7 mouse cellular contexts compared by ENCODE assay signal in the genomic region with DNA sequence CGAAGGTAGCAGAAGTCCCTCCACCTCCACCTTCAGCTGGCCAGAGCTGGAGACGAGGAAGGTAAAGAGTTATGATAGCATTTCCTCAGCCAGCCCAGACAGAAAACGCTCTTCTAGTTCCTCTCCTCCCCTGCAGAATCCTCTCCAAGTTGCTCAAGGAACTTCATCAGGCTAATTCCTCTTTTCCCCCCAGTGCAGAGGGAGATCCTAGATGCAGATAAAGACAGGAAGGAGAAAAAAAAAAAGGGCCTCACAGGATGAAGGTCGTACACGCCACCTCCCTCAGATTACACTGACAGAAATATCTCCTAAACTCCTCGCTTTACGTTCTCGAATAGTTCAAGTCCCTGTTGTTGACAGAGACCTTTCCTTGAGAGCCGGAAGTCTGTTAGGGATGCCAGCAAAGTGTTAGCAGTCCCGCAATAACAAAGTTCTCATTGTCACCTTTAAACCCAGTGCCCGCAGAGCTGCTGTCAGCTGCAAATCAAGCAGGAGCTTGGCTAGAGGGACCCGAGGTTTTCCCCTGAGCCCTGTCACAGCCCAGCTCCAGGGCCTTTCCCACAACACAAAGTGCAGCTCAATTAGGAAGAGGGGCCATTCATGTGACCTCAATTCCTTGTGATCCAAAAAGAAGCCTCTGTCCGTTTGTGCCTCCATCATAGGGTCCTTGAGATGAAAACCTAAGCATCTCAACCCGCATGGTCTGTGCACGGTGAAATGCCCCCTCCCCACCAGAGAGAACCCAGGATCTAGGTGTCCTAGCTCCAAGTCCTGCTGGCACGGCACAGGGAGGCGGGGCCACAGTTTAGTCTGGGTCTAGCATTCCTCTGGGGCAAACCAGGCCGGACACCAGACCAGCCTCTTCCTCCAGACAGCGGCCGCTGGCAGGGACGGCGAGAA. TPM values are rescaled to one million over a fixed set of nuclear protein-coding genes. Genes with fewer than 3 reads are reported as not detected.
DNase-seq lines count a peak whose midpoint lies in the region; ATAC-seq and TF ChIP-seq lines count a peak whose summit lies in the region.

No protein-coding gene starts in this region.

- peak overlapping the region; percentile 84 for H3K4me3 ChIP-seq in forebrain, embryonic 11.5 days (ENCODE audit: low read depth, low read length)
- peak overlapping the region; percentile 94 for H3K4me3 ChIP-seq in megakaryocyte, embryonic 14.5 days (replicated peaks)
- H3K4me3 ChIP-seq in testis, adult 2 months (ENCODE audit: control insufficient read depth, low read depth, low read length), result peak overlapping the region; percentile 95

- H3K27ac ChIP-seq in forebrain, embryonic 11.5 days (ENCODE audit: low read depth, low read length), result peak overlapping the region; percentile 84
- H3K27ac ChIP-seq in testis, adult 2 months (ENCODE audit: control insufficient read depth, insufficient read depth, low read depth, low read length), result peak overlapping the region; percentile 86

- H3K4me1 ChIP-seq in forebrain, embryonic 11.5 days (replicated peaks; ENCODE audit: control insufficient read depth, insufficient read depth, low read length), result peaks cover 22% of the 10 kb centered on the region
- peaks cover 29% of the 10 kb centered on the region for H3K4me1 ChIP-seq in megakaryocyte, embryonic 14.5 days
- peaks cover 34% of the 10 kb centered on the region for H3K4me1 ChIP-seq in testis, adult 2 months (ENCODE audit: control insufficient read depth, insufficient read depth, low read length)

- 0 out of 2 replicates have a peak, but pooled peaks have one; percentile 23 for ATAC-seq in cerebellum, adult (ENCODE audit: insufficient number of reproducible peaks, low FRiP score, low TSS enrichment)
- peak; percentile 57 for ATAC-seq in forebrain, embryonic 11.5 days (replicated peaks; ENCODE audit: low FRiP score)

- H3K36me3 ChIP-seq in forebrain, embryonic 11.5 days (ENCODE audit: control insufficient read depth, insufficient read depth, low read length), result no peaks in the 10 kb centered on the region; the same call in 1 of the 2 replicates
- H3K36me3 ChIP-seq in megakaryocyte, embryonic 14.5 days (replicated peaks; ENCODE audit: low read length), result peaks cover 51% of the 10 kb centered on the region
- H3K36me3 ChIP-seq in testis, adult 2 months (ENCODE audit: control insufficient read depth, insufficient read depth, low read length), result peaks cover 2% of the 10 kb centered on the region; the same call in 1 of the 2 replicates

- intact Hi-C loops in heart, postnatal 25 days (cut with DNase I), result no loop called here

- 28% methylated on average over 22 of the region's 22 CpGs for WGBS in forebrain, embryonic 11.5 days

- peak overlapping the region; percentile 90 for H3K4me2 ChIP-seq in forebrain, embryonic 11.5 days (ENCODE audit: low read depth, low read length, severe bottlenecking)

- H3K27me3 ChIP-seq in forebrain, embryonic 11.5 days (ENCODE audit: control insufficient read depth, insufficient read depth, low read length), result no peaks in the 10 kb centered on the region
- peaks cover 11% of the 10 kb centered on the region for H3K27me3 ChIP-seq in megakaryocyte, embryonic 14.5 days (replicated peaks)
- H3K27me3 ChIP-seq in testis, adult 2 months (ENCODE audit: control insufficient read depth, insufficient read depth, low read length), result no peaks in the 10 kb centered on the region

- peak; percentile 47 for TF ChIP-seq POLR2A in testis, adult 2 months (IDR thresholded peaks at IDR 0.05; ENCODE audit: control insufficient read depth, low read depth, low read length)

- peak; percentile 82 for DNase-seq in Muller cell, postnatal 12 days (ENCODE audit: inconsistent ontology term)
- DNase-seq in forebrain, embryonic 11.5 days (ENCODE audit: low spot score), result peak; percentile 56
- peak; percentile 65 for DNase-seq in heart, postnatal 25 days (ENCODE audit: low spot score)
- peak; percentile 87 to 91 for DNase-seq in kidney, postnatal 36 days

- TF ChIP-seq CTCF in testis, adult 2 months (IDR thresholded peaks at IDR 0.05; ENCODE audit: control insufficient read depth, insufficient read depth, insufficient replicate concordance, low read depth, low read length), result no peak

- no peaks in the 10 kb centered on the region for H3K9me3 ChIP-seq in forebrain, embryonic 11.5 days (ENCODE audit: control insufficient read depth, low read length)
- no peaks in the 10 kb centered on the region for H3K9me3 ChIP-seq in megakaryocyte, embryonic 14.5 days

- H3K9ac ChIP-seq in forebrain, embryonic 11.5 days (ENCODE audit: low read length), result peak overlapping the region; percentile 94

RNA-seq across cellular contexts. Expression of a gene that starts 0.8 kb away (rescaled TPM):
- 157 and 170 TPM in 2 replicates for polyA plus RNA-seq in forebrain, embryonic 11.5 days (2014; fragmentation: Nextera tagmentation; extraction: Ambion mirVana)
- 10 to 100 TPM; 26.3 to 28.6 TPM for total RNA-seq in heart, postnatal 25 days (2021)
- polyA plus RNA-seq in megakaryocyte, embryonic 14.5 days (2012; ENCODE audit: insufficient read depth, low replicate concordance), result 51.0 and 171 TPM in 2 replicates
- polyA plus RNA-seq in testis, adult 2 months (2012; rRNA removed), result 126 and 129 TPM in 2 replicates

RNA-seq across cellular contexts. Expression of a gene that starts 4.8 kb away (rescaled TPM):
- polyA plus RNA-seq in forebrain, embryonic 11.5 days (2014; fragmentation: Nextera tagmentation; extraction: Ambion mirVana), result 31.6 and 33.5 TPM in 2 replicates
- 10 to 100 TPM; 10.9 to 12.7 TPM for total RNA-seq in heart, postnatal 25 days (2021)
- not detected in 2 replicates for polyA plus RNA-seq in megakaryocyte, embryonic 14.5 days (2012; ENCODE audit: insufficient read depth, low replicate concordance)
- 18.6 and 19.8 TPM in 2 replicates for polyA plus RNA-seq in testis, adult 2 months (2012; rRNA removed)

RNA-seq across cellular contexts. Expression of a gene that starts 14.2 kb away (rescaled TPM):
- polyA plus RNA-seq in forebrain, embryonic 11.5 days (2014; fragmentation: Nextera tagmentation; extraction: Ambion mirVana), result 0.93 and 1.1 TPM in 2 replicates
- total RNA-seq in heart, postnatal 25 days (2021), result 10 to 100 TPM; 18.2 to 29.2 TPM
- polyA plus RNA-seq in megakaryocyte, embryonic 14.5 days (2012; ENCODE audit: insufficient read depth, low replicate concordance), result 0.23 and 0.76 TPM in 2 replicates
- 11.5 and 11.9 TPM in 2 replicates for polyA plus RNA-seq in testis, adult 2 months (2012; rRNA removed)

RNA-seq across cellular contexts. Expression of a gene that starts 16.7 kb away (rescaled TPM):
- 16.4 and 17.2 TPM in 2 replicates for polyA plus RNA-seq in forebrain, embryonic 11.5 days (2014; fragmentation: Nextera tagmentation; extraction: Ambion mirVana)
- total RNA-seq in heart, postnatal 25 days (2021), result 10 to 100 TPM; 23.3 to 24.6 TPM
- 10.4 and 19.6 TPM in 2 replicates for polyA plus RNA-seq in megakaryocyte, embryonic 14.5 days (2012; ENCODE audit: insufficient read depth, low replicate concordance)
- 14.0 and 16.2 TPM in 2 replicates for polyA plus RNA-seq in testis, adult 2 months (2012; rRNA removed)

RNA-seq across cellular contexts. Expression of a gene that starts 29.7 kb away (rescaled TPM):
- 7.8 and 8.4 TPM in 2 replicates for polyA plus RNA-seq in forebrain, embryonic 11.5 days (2014; fragmentation: Nextera tagmentation; extraction: Ambion mirVana)
- 1 to 10 TPM; 1.5 to 1.6 TPM for total RNA-seq in heart, postnatal 25 days (2021)
- polyA plus RNA-seq in megakaryocyte, embryonic 14.5 days (2012; ENCODE audit: insufficient read depth, low replicate concordance), result 71.2 and 76.1 TPM in 2 replicates
- 21.7 and 27.0 TPM in 2 replicates for polyA plus RNA-seq in testis, adult 2 months (2012; rRNA removed)

Comparison
In these comparisons a context has a peak if more than half of its experiments do, and no peak if none do; other contexts are left out.
1. Peak in every context shown above with its lines: DNase-seq, ATAC-seq, H3K4me3 ChIP-seq and H3K27ac ChIP-seq.
2. RNA of a gene that starts 4.8 kb away (polyA plus RNA-seq): 31.6 to 33.5 TPM in forebrain, embryonic 11.5 days and 18.6 to 19.8 TPM in testis, adult 2 months; not detected in megakaryocyte, embryonic 14.5 days; every median in the first group is over 10 times any median in the second.